In the genomic region with DNA sequence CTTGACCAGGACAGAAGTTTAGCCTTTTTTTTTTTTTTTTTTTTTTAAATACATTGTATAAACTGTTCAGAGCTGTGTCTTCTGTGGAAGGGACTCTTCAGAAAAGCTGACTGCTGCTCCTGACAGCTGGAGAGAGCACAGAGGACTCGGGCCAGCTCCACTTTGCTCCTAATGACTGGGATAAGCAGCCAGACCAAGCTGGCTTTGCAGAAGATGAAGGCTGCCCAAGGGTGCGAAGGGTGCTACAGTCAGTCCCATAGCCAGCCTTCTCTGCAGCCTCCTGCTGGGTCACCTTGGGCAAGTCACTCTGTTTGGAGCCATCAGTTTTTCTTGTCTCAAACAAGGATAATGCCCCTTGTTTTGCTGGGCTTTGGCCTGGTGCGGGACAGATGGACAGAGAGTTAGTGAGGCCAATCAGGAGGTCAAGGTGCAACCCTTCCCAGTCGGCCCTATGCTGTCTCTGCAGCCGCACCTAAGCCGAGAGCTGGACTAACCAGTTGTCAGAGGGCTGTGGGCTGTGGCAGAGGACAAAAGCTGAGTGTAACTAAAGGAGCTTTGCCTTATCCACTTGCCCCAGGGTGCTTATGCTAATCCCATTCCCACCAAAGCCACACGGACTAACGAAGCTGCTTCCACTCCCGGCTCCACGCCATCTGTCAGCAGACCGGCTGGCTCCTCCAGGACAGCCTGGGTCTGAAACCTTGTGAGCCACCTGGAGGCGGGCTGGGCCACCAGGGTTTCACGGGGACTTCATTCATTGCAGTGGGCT, we compare ENCODE assay signal across 8 mouse cellular contexts. TPM values are rescaled to one million over a fixed set of nuclear protein-coding genes. Genes with fewer than 3 reads are reported as not detected.
DNase-seq lines count a peak whose midpoint lies in the region; ATAC-seq and TF ChIP-seq lines count a peak whose summit lies in the region.

No protein-coding gene starts in this region.

- no peaks in the 10 kb centered on the region for H3K9me3 ChIP-seq in ES-E14 (ENCODE audit: control insufficient read depth, insufficient read depth, low read depth, low read length)
- H3K9me3 ChIP-seq in forebrain, embryonic 15.5 days, result no peaks in the 10 kb centered on the region
- H3K9me3 ChIP-seq in midbrain, embryonic 13.5 days, result no peaks in the 10 kb centered on the region

- H3K36me3 ChIP-seq in ES-E14 (ENCODE audit: control insufficient read depth, insufficient read depth, low read length, poor library complexity, severe bottlenecking), result no peaks in the 10 kb centered on the region
- H3K36me3 ChIP-seq in forebrain, embryonic 15.5 days, result no peaks in the 10 kb centered on the region
- no peaks in the 10 kb centered on the region for H3K36me3 ChIP-seq in midbrain, embryonic 13.5 days

- no peak overlapping the region for H3K4me2 ChIP-seq in forebrain, embryonic 15.5 days (replicated peaks)
- no peak overlapping the region for H3K4me2 ChIP-seq in midbrain, embryonic 13.5 days (replicated peaks)

- no peak overlapping the region for H3K27ac ChIP-seq in ES-E14 (ENCODE audit: insufficient read depth, low read depth, low read length, poor library complexity, severe bottlenecking)
- no peak overlapping the region for H3K27ac ChIP-seq in forebrain, embryonic 15.5 days (replicated peaks)
- H3K27ac ChIP-seq in midbrain, embryonic 13.5 days, result peak overlapping the region; percentile 80

- H3K4me1 ChIP-seq in ES-E14 (ENCODE audit: control insufficient read depth in 2 of 2, insufficient read depth in 2 of 2, low read length in 2 of 2, poor library complexity in 1 of 2), result peaks cover 0 to 9% of the 10 kb centered on the region in 2 experiments; a peak in 2 of 4 replicates
- peaks cover 11% of the 10 kb centered on the region for H3K4me1 ChIP-seq in forebrain, embryonic 15.5 days
- peaks cover 61% of the 10 kb centered on the region for H3K4me1 ChIP-seq in midbrain, embryonic 13.5 days (replicated peaks)

- in situ Hi-C loops in ES-E14 (cut with MboI; ENCODE audit: low sequenced_read_pairs in 2 of 2, unreplicated experiment in 2 of 2), result no loop called here

- no peaks in the 10 kb centered on the region for H3K27me3 ChIP-seq in forebrain, embryonic 15.5 days
- H3K27me3 ChIP-seq in midbrain, embryonic 13.5 days, result no peaks in the 10 kb centered on the region

- WGBS in forebrain, embryonic 15.5 days, result 14% methylated on average over 13 of the region's 13 CpGs
- WGBS in midbrain, embryonic 13.5 days, result 9% methylated on average over 13 of the region's 13 CpGs

- no peak overlapping the region for H3K9ac ChIP-seq in ES-E14 (ENCODE audit: insufficient read depth, low read depth, low read length, poor library complexity, severe bottlenecking)
- no peak overlapping the region for H3K9ac ChIP-seq in forebrain, embryonic 15.5 days (replicated peaks)
- 0 out of 2 replicates have a peak overlapping the region, but pooled peaks have one; percentile 23 for H3K9ac ChIP-seq in midbrain, embryonic 13.5 days (replicated peaks)

- DNase-seq in ES-E14 (ENCODE audit: low read depth, low spot score), result peak; percentile 30
- DNase-seq in cerebellum, adult 18-20 months, result peak; percentile 57 to 64
- no peak for DNase-seq in lung, postnatal 4 days
- no peak for DNase-seq in thymus, postnatal 25 days
- DNase-seq in adrenal gland, postnatal 4 days (ENCODE audit: low spot score in 2 of 2), result no peak
- no peak for DNase-seq in spleen, postnatal 36 days (ENCODE audit: low spot score in 2 of 2)

- ATAC-seq in forebrain, embryonic 15.5 days (replicated peaks), result 0 out of 2 replicates have a peak, but pooled peaks have one; percentile 53
- peak; percentile 87 for ATAC-seq in midbrain, embryonic 13.5 days

- no peak overlapping the region for H3K4me3 ChIP-seq in ES-E14 (ENCODE audit: insufficient read depth in 1 of 2, low read depth in 1 of 2, low read length in 2 of 2, poor library complexity in 1 of 2, severe bottlenecking in 1 of 2)
- no peak overlapping the region for H3K4me3 ChIP-seq in forebrain, embryonic 15.5 days
- H3K4me3 ChIP-seq in midbrain, embryonic 13.5 days (replicated peaks), result no peak overlapping the region

TF ChIP-seq in ES-E14, 5 proteins besides CTCF, POLR2A, EP300 and RAD21:
- TF ChIP-seq ZC3H11A (IDR thresholded peaks at IDR 0.05; ENCODE audit: borderline replicate concordance, low read depth, low read length) (no peak), HCFC1 (IDR thresholded peaks at IDR 0.05; ENCODE audit: borderline replicate concordance, insufficient read depth, low read length) (no peak), CHD2 (IDR thresholded peaks at IDR 0.05; ENCODE audit: low read depth, low read length) (no peak), ZNF384 (IDR thresholded peaks at IDR 0.05; ENCODE audit: low read depth, low read length) (no peak), MAFK (IDR thresholded peaks at IDR 0.05; ENCODE audit: insufficient read depth, low read depth, low read length) (no peak)

RNA-seq across cellular contexts. Expression of a gene that starts 31.4 kb away (rescaled TPM):
- total RNA-seq in ES-E14 (2012; rRNA removed), result 0.09 and 0.32 TPM in 2 replicates
- polyA plus RNA-seq in forebrain, embryonic 15.5 days (2015; fragmentation: Nextera tagmentation; extraction: Ambion mirVana), result not detected in 2 replicates
- not detected in 2 replicates for polyA plus RNA-seq in midbrain, embryonic 13.5 days (2015; fragmentation: Nextera tagmentation; extraction: Ambion mirVana)
- under 1 TPM in 1 of 2 experiments, not detected in 1; 0.14 TPM for total RNA-seq in adrenal gland, postnatal 4 days (2021)

RNA-seq across cellular contexts. Expression of a gene that starts 50.1 kb away (rescaled TPM):
- total RNA-seq in ES-E14 (2012; rRNA removed), result 249 and 298 TPM in 2 replicates
- 373 and 391 TPM in 2 replicates for polyA plus RNA-seq in forebrain, embryonic 15.5 days (2015; fragmentation: Nextera tagmentation; extraction: Ambion mirVana)
- 377 and 395 TPM in 2 replicates for polyA plus RNA-seq in midbrain, embryonic 13.5 days (2015; fragmentation: Nextera tagmentation; extraction: Ambion mirVana)
- total RNA-seq in adrenal gland, postnatal 4 days (2021), result 100 to 1,000 TPM; 332 to 354 TPM

RNA-seq across cellular contexts. Expression of a gene that starts 50.8 kb away (rescaled TPM):
- 4.9 and 7.1 TPM in 2 replicates for total RNA-seq in ES-E14 (2012; rRNA removed)
- 30.7 and 45.9 TPM in 2 replicates for polyA plus RNA-seq in forebrain, embryonic 15.5 days (2015; fragmentation: Nextera tagmentation; extraction: Ambion mirVana)
- polyA plus RNA-seq in midbrain, embryonic 13.5 days (2015; fragmentation: Nextera tagmentation; extraction: Ambion mirVana), result 28.4 and 45.1 TPM in 2 replicates
- 10 to 100 TPM; 28.4 to 34.3 TPM for total RNA-seq in adrenal gland, postnatal 4 days (2021)

Comparison
In these comparisons a context has a peak if more than half of its experiments do, and no peak if none do; other contexts are left out.
1. DNase-seq: peak in ES-E14 (single experiment) and cerebellum, adult 18-20 months (2 of 2); none in lung, postnatal 4 days (0 of 2), thymus, postnatal 25 days (single experiment), adrenal gland, postnatal 4 days (0 of 2) and spleen, postnatal 36 days (0 of 2).